Mouse (Mus musculus) liver, postnatal 0 days (tissue): Measurements from ENCODE around the gene Slc10a6.

Experiments
- CTCF ChIP-seq: sonication (generic); IDR thresholded peaks from 2 replicates; pipeline ENCODE4 v1.5.1; 2016; ENCODE audit warnings: antibody characterized with exemption, low read depth
- EP300 ChIP-seq: IDR thresholded peaks from 2 replicates; pipeline ENCODE4 v1.6.1; 2016; ENCODE audit warnings: antibody characterized with exemption, low read depth, mild to moderate bottlenecking

GRCm38 (mm10) chr5:103560546-103560945 lies 68.7 kb downstream of the Slc10a6 start:
- TF ChIP-seq CTCF: no peak
- no peak for TF ChIP-seq EP300
